Mouse (Mus musculus) embryonic facial prominence, embryonic 10.5 days (tissue): ENCODE data around the gene Ano6. TPM values are rescaled to one million over a fixed set of nuclear protein-coding genes. Genes with fewer than 3 reads are reported as not detected.

Source experiments
- DNase-seq: peaks from one replicate; pipeline ENCODE4 v3.0.0-alpha.2; 2017; ENCODE audit warnings: low spot score
- H3K27ac ChIP-seq: fragments of 300-500 bp; sonication (generic); replicated peaks from 2 replicates; pipeline ENCODE4 v1.5.1; 2016; ENCODE audit warnings: mild to moderate bottlenecking
- H3K27me3 ChIP-seq: fragments of 300-500 bp; sonication (generic); replicated peaks from 2 replicates; pipeline ENCODE4 v1.6.1; 2016; ENCODE audit warnings: low read depth, mild to moderate bottlenecking; ENCODE audit not compliant: poor library complexity, severe bottlenecking
- H3K36me3 ChIP-seq: fragments of 300-500 bp; sonication (generic); replicated peaks from 2 replicates; pipeline ENCODE4 v1.6.1; 2016; ENCODE audit warnings: mild to moderate bottlenecking, moderate library complexity
- H3K4me1 ChIP-seq: fragments of 300-500 bp; sonication (generic); 2 replicates; pipeline ENCODE4 v1.6.1; 2016
- H3K4me3 ChIP-seq: fragments of 300-500 bp; sonication (generic); 2 replicates; pipeline ENCODE4 v1.5.1; 2016; ENCODE audit warnings: mild to moderate bottlenecking, moderate library complexity
- H3K9me3 ChIP-seq: fragments of 300-500 bp; sonication (generic); 2 replicates; pipeline ENCODE4 v1.6.1; 2016; ENCODE audit warnings: mild to moderate bottlenecking
- WGBS: fragments of 180-500 bp; shearing (Covaris S2); methylation state at CpG from one replicate; pipeline ENCODE4 v1.1.7; 2016; 5-methylcytosine and 5-hydroxymethylcytosine counted together
- microRNA-seq: library from miRNA; unstranded; fragments of <30 nt; microRNA quantifications from one replicate; pipeline ENCODE4, GENCODE M21; 2017
- polyA plus RNA-seq: library from polyadenylated mRNA; unstranded; fragments of >200 nt; fragmentation: Nextera tagmentation; extraction: Ambion mirVana; gene quantifications from 2 replicates; pipeline ENCODE4 v1.2.1, GENCODE M21; 2016

The Ano6 gene
- polyA plus RNA-seq, 1 experiment from 2014 or later, result 41.6 TPM

DNA sequence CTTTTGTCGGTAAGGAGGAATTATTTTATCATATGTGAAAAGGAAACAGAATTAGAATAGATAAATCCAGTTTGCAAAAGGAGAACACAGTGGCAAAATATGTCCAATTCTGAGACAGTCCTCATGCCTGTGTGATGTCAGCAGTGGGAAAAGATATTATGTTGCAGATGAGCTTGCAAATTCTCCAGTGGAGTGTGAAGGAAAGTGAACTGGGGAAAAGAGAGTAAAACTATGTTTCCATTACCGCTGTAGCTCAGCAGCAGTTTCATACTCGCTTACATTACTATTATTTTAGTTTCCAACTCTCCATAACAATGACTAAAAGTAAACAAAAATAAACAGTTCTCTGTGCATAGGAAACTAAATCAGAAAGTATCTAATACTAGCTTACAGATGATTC, 229.8 kb downstream of the Ano6 start:
- Histone ChIP-seq H3K4me3 (no peak overlapping the region), H3K27ac (no peak overlapping the region), H3K9me3 (peaks cover 13% of the 10 kb centered on the region), H3K36me3 (no peaks in the 10 kb centered on the region), H3K27me3 (no peaks in the 10 kb centered on the region), H3K4me1 (no peaks in the 10 kb centered on the region)
- no peak for DNase-seq
- WGBS, result 90% methylated on average over 3 of the region's 3 CpGs

DNA sequence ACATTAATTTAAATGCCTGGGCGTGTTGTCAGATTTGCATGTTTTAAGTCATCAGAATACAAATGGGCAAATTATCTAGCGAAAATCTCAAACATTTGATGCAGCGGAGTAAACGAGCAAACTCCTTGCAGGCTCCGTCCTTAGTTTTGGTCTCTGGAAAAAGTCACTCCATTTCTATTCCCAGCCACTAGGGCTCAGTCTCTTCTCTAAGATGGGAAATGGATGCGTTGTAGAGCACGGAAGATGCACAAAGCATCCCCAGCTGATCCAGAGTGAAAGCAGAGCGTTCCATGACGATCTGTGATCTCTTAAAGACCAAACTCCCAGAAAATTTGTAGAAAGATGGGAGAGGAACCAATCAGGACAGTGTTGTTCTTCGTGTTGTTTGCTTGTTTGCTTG, 230.9 kb downstream of the Ano6 start:
- Histone ChIP-seq H3K27me3 (no peaks in the 10 kb centered on the region), H3K4me1 (no peaks in the 10 kb centered on the region), H3K36me3 (no peaks in the 10 kb centered on the region), H3K9me3 (peaks cover 7% of the 10 kb centered on the region), H3K27ac (no peak overlapping the region), H3K4me3 (no peak overlapping the region)
- no peak for DNase-seq
- WGBS, result 62% methylated on average over 10 of the region's 10 CpGs

Small RNA genes lying within 50 kb of the gene (microRNA-seq; reads per million reads assigned to microRNA genes)
- gene Gm25070, result not detected

Other genes with a start within 250 kb of the Ano6 start
- gene Dbx2, start 134.9 kb upstream of the Ano6 start, polyA plus RNA-seq, result 0.46 and 4.6 TPM in 2 replicates